Mouse (Mus musculus) midbrain, embryonic 14.5 days (tissue): ENCODE results near the gene Tmem74b. TPM values are rescaled to one million over a fixed set of nuclear protein-coding genes. Genes with fewer than 3 reads are reported as not detected.

Source experiments
- ATAC-seq: fragments of 200-750 bp; cut with Nextera tagmentation; 2 replicates; pipeline ENCODE4 v1.8.0; 2017; ENCODE audit warnings: moderate number of reproducible peaks, moderate library complexity; ENCODE audit not compliant: low FRiP score, low TSS enrichment
- DNase-seq: peaks from one replicate; pipeline ENCODE4 v3.0.0-alpha.2; 2015
- H3K27ac ChIP-seq: fragments of 300-500 bp; sonication (generic); replicated peaks from 2 replicates; pipeline ENCODE4 v1.5.1; 2014; ENCODE audit warnings: mild to moderate bottlenecking, low read depth, low read length, moderate library complexity
- H3K27me3 ChIP-seq: fragments of 300-500 bp; sonication (generic); 2 replicates; pipeline ENCODE4 v1.6.1; 2014; ENCODE audit warnings: low read length, control low read depth, mixed read lengths; ENCODE audit not compliant: control insufficient read depth, insufficient read depth
- H3K36me3 ChIP-seq: fragments of 300-500 bp; sonication (generic); 2 replicates; pipeline ENCODE4 v1.6.1; 2014; ENCODE audit warnings: low read length, control low read depth; ENCODE audit not compliant: control insufficient read depth, insufficient read depth
- H3K4me1 ChIP-seq: fragments of 300-500 bp; sonication (generic); 2 replicates; pipeline ENCODE4 v1.6.1; 2014; ENCODE audit warnings: mild to moderate bottlenecking, antibody characterized with exemption, low read length, control low read depth; ENCODE audit not compliant: control insufficient read depth, insufficient read depth
- H3K4me2 ChIP-seq: fragments of 300-500 bp; sonication (generic); 2 replicates; pipeline ENCODE4 v1.6.1; 2014; ENCODE audit warnings: mild to moderate bottlenecking, low read length, moderate library complexity
- H3K4me3 ChIP-seq: fragments of 300-500 bp; sonication (generic); replicated peaks from 2 replicates; pipeline ENCODE4 v1.5.1; 2014; ENCODE audit warnings: low read depth, low read length
- H3K9ac ChIP-seq: fragments of 300-500 bp; sonication (generic); replicated peaks from 2 replicates; pipeline ENCODE4 v1.6.1; 2014; ENCODE audit warnings: mild to moderate bottlenecking, low read length, moderate library complexity
- H3K9me3 ChIP-seq: fragments of 300-500 bp; sonication (generic); 2 replicates; pipeline ENCODE4 v1.6.1; 2016; ENCODE audit warnings: low read length, control low read depth, mixed read lengths; ENCODE audit not compliant: control insufficient read depth
- WGBS: fragments of 180-500 bp; shearing (Covaris S2); extraction: QIAGEN DNeasy Blood & Tissue Kit; methylation state at CpG from one replicate; pipeline ENCODE4 v1.1.7; 2014; 5-methylcytosine and 5-hydroxymethylcytosine counted together
- polyA plus RNA-seq: library from polyadenylated mRNA; unstranded; fragments of >200 nt; fragmentation: Nextera tagmentation; extraction: Ambion mirVana; gene quantifications from 2 replicates; pipeline ENCODE4 v1.2.1, GENCODE M21; 2014

Gene Tmem74b
- polyA plus RNA-seq, 1 experiment from 2014 or later, result 20.7 TPM

GRCm38 (mm10) chr2:151738460-151738859, 36.7 kb downstream of the Tmem74b start:
- Histone ChIP-seq H3K4me1 (peaks cover 14% of the 10 kb centered on the region), H3K27me3 (no peaks in the 10 kb centered on the region), H3K4me3 (no peak overlapping the region), H3K36me3 (peaks cover 19% of the 10 kb centered on the region), H3K27ac (no peak overlapping the region), H3K9ac (no peak overlapping the region), H3K4me2 (no peak overlapping the region), H3K9me3 (no peaks in the 10 kb centered on the region)
- no peak for ATAC-seq
- 92% methylated on average over 4 of the region's 4 CpGs for WGBS
- no peak for DNase-seq

GRCm38 (mm10) chr2:151739081-151739480, 37.3 kb downstream of the Tmem74b start:
- peaks cover 13% of the 10 kb centered on the region for H3K36me3 ChIP-seq
- no peak overlapping the region for H3K27ac ChIP-seq
- no peak overlapping the region for H3K9ac ChIP-seq
- H3K4me2 ChIP-seq, result no peak overlapping the region; the same call in 1 of the 2 replicates
- no peaks in the 10 kb centered on the region for H3K27me3 ChIP-seq
- peaks cover 14% of the 10 kb centered on the region for H3K4me1 ChIP-seq
- DNase-seq, result no peak
- no peak for ATAC-seq
- WGBS, result 94% methylated on average over 3 of the region's 3 CpGs
- no peaks in the 10 kb centered on the region for H3K9me3 ChIP-seq
- no peak overlapping the region for H3K4me3 ChIP-seq

- DNase-seq (no peak), ATAC-seq (no peak)
- no peak overlapping the region for H3K4me3 ChIP-seq
- H3K9me3 ChIP-seq, result no peaks in the 10 kb centered on the region
- peak overlapping the region; percentile 88 for H3K4me2 ChIP-seq
- H3K9ac ChIP-seq, result no peak overlapping the region; the same call in 1 of the 2 replicates
- H3K4me1 ChIP-seq, result peaks cover 14% of the 10 kb centered on the region
- WGBS, result 93% methylated on average over 7 of the region's 7 CpGs
- H3K36me3 ChIP-seq, result peaks cover 9% of the 10 kb centered on the region
- H3K27me3 ChIP-seq, result no peaks in the 10 kb centered on the region
- no peak overlapping the region for H3K27ac ChIP-seq
Observed at GRCm38 (mm10) chr2:151739505-151739904, 37.7 kb downstream of the Tmem74b start.

GRCm38 (mm10) chr2:151740741-151741526, 39.1 kb downstream of the Tmem74b start:
- Histone ChIP-seq H3K36me3 (no peaks in the 10 kb centered on the region), H3K4me2 (peak overlapping the region; percentile 88), H3K4me1 (peaks cover 14% of the 10 kb centered on the region), H3K27ac (peak overlapping the region; percentile 81), H3K27me3 (no peaks in the 10 kb centered on the region), H3K4me3 (peak overlapping the region; percentile 90), H3K9ac (peak overlapping the region; percentile 82), H3K9me3 (no peaks in the 10 kb centered on the region)
- WGBS, result under 1% methylated on average over 61 of the region's 61 CpGs
- ATAC-seq, result peak; percentile 94
- peak; percentile 96 for DNase-seq

GRCm38 (mm10) chr2:151742084-151742483, 40.3 kb downstream of the Tmem74b start:
- 100% methylated on average over 1 of the region's 1 CpGs for WGBS
- no peak overlapping the region for H3K4me2 ChIP-seq
- H3K4me1 ChIP-seq, result peaks cover 14% of the 10 kb centered on the region
- no peak for ATAC-seq
- H3K27me3 ChIP-seq, result no peaks in the 10 kb centered on the region
- no peaks in the 10 kb centered on the region for H3K36me3 ChIP-seq
- no peaks in the 10 kb centered on the region for H3K9me3 ChIP-seq
- no peak overlapping the region for H3K4me3 ChIP-seq
- DNase-seq, result no peak
- H3K27ac ChIP-seq, result no peak overlapping the region
- H3K9ac ChIP-seq, result no peak overlapping the region

- Histone ChIP-seq H3K27me3 (no peaks in the 10 kb centered on the region), H3K4me3 (no peak overlapping the region), H3K36me3 (no peaks in the 10 kb centered on the region), H3K27ac (no peak overlapping the region), H3K4me1 (peaks cover 14% of the 10 kb centered on the region), H3K4me2 (no peak overlapping the region), H3K9me3 (no peaks in the 10 kb centered on the region), H3K9ac (no peak overlapping the region)
- WGBS, result 75% methylated on average over 6 of the region's 6 CpGs
- DNase-seq (no peak), ATAC-seq (no peak)
Observed at GRCm38 (mm10) chr2:151742850-151743679, 41.3 kb downstream of the Tmem74b start.

GRCm38 (mm10) chr2:151743845-151744244, 42.0 kb downstream of the Tmem74b start, which contains the start of gene Psmf1:
Psmf1 (minus strand) TSS chr2:151744186.
- Histone ChIP-seq H3K36me3 (no peaks in the 10 kb centered on the region), H3K27me3 (no peaks in the 10 kb centered on the region), H3K4me3 (no peak within 1 kb of the TSS), H3K4me1 (peaks cover 14% of the 10 kb centered on the region), H3K4me2 (no peak within 1 kb of the TSS), H3K27ac (no peak within 1 kb of the TSS), H3K9ac (no peak within 1 kb of the TSS), H3K9me3 (no peaks in the 10 kb centered on the region)
- DNase-seq, result no peak
- ATAC-seq, result no peak

- peak; percentile 76 for ATAC-seq
- H3K27ac ChIP-seq, result no peak overlapping the region
- no peak overlapping the region for H3K4me3 ChIP-seq
- H3K9me3 ChIP-seq, result no peaks in the 10 kb centered on the region
- WGBS, result 30% methylated on average over 19 of the region's 19 CpGs
- peak; percentile 91 for DNase-seq
- H3K27me3 ChIP-seq, result no peaks in the 10 kb centered on the region
- H3K9ac ChIP-seq, result no peak overlapping the region; the same call in 1 of the 2 replicates
- no peaks in the 10 kb centered on the region for H3K4me1 ChIP-seq
- H3K4me2 ChIP-seq, result no peak overlapping the region
- H3K36me3 ChIP-seq, result no peaks in the 10 kb centered on the region
Observed at GRCm38 (mm10) chr2:151747847-151748705, 46.3 kb downstream of the Tmem74b start.
